Mouse (Mus musculus) adrenal gland (tissue): ENCODE measurements around the gene Rassf6.
"Not testable (repeated sequence)": the region's sequence is repeated elsewhere in the genome, so short reads cannot be mapped to it uniquely, and the experiment has no call there.

Source experiments
- intact Hi-C: fragments of 180-260 bp; cut with DNase I; formaldehyde crosslinking; loops from one replicate; pipeline ENCODE4 v1.15.1; 2025

Rassf6 gene

DNA sequence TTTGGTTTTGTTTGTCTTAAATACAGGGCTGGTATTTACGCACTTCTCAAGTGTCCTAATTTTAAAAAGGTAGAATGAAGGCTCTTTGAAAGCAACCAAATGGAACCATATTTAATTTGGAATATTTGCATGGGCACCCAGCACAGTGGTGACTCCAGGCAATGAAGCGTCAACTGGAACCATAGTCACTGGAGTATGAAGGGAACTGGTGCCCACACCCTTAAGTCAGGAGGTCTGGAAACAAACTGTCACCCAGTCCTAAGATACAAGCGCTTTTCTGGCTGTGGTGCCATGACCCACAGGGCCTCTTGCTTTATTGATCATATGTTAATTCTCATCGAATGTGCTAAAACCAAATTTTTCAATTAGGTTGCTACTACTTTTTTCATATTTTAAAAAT is 13.0 kb downstream of the Rassf6 start:
- intact Hi-C loops = no loop called here

DNA sequence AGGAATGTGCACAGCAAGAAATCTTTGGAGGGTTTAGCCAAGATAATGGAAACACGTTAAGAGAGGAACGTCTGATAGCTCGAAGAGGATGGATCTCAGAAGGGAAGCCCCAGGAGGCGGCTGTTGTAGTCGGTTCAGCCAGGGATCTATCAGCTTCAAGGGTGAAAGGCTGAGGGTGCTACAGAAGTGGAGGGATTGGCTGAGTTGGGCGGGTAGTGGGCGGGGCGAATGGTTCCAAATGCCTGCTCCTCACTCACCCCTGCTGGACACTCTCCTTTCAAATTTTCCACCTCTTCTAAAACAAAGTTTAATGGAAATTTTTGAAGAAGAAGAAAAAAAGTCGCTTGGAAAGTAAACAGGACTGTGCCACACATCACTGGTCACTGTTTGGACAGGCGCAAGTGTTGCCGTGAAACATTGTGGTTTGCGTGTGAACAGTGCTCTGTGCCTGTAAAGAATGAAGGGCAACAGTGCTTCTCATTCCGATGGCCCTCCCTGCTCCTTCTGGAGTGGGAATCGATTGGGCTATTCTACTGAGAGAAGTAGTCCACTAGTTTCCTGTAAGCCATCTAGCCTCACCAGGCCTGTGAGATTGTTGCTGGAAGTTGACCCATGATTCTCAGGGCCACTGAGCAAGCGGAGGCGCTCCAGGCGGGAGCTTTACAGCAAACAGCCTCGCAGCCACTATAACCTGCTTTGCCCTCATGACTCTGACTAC is 15.6 kb downstream of the Rassf6 start:
- intact Hi-C loops = no loop called here

DNA sequence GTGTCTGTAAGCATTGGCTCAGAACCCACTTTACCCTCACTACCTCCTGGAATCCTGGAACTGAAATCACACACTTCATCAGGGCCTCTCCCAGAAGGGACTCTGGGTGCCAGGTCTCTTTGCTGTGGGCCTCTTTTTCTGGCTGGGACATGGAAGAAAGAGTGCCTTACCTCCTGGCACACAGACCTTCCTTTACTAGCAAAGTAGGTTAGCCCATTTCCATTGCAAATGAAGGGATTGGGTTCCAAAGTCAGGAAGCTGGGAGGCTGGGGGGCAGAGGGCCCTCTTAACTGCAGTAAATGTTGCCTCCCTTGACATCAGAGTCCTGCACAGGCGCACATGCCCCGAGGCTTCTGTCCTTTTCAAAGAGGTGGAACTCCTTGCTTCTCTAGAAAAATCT is 17.2 kb downstream of the Rassf6 start:
- intact Hi-C loops = no loop called here

DNA sequence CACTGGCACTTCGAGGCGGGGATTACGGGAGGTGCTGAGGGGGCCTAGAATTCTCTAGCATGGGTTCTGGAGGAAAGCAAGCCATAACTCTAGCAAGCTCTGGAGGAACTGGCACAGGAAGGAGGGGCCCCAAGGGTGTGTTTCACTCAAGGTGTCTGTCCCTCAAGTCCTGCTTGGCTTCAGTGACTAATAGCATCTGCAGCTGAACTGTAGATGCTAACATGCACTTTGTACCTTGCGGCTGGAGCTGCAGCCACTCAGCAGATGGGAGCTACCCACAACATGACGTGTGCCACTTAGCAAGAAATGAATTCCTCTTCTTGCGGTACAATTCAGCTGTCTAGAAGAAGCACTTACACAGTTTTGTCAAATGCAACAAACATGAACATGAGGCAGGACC is 18.7 kb downstream of the Rassf6 start:
- intact Hi-C loops = no loop called here

DNA sequence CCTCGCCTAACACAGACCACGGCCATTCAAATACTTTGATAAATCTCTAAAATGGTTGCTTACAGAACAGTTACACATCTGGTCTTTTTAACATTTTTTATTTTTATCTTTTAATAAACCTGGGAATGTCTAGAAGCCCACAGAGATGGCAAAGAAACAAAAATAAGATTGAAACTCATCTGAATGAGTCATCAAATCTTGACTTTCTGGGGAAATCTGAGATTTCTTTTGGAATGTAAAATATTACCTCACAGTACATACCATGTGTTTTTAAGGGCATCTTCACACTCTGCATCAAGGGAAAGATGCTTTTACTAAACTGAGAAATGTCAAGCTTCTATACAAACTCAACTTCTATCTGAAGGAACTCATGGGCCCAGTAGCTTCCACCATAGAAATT is 19.1 kb downstream of the Rassf6 start:
- intact Hi-C loops = no loop called here

DNA sequence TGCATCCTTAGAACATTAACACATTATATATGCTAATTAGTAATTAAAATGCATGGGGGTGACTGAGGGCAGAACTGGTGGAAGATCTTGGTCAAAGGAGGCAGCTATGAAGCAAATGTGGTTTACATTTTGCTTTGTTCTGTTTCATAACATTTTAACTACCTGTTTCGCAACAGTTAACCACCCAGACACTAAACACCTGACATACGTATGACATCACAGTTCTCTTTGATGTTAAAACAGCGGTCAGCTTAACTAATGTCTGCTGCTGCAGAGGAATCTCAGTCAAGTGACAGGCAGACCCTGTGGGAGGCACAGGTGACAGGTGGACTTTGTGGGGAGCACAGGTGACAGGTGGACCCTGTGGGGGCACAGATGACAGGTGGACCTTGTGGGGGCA is 22.6 kb downstream of the Rassf6 start:
- intact Hi-C loops = no loop called here

DNA sequence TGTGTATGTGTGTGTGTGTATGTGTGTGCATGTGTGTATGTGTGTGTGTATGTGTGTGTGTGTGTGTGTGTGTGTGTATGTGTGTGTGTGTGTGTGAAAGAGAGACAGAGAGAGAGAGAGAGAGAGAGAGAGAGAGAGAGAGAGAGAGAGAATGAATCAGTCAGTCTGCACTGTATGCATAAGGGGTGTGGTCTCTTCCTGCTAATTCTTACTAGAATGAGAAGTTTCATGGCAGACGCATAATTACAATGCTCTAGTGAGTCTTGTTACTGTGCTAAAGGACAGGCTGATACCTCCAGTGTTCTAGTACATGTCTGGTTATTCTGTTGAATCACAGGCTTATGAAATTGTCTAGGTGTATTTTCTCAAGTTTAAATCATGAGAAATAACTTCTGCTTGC is 27.7 kb downstream of the Rassf6 start:
- intact Hi-C loops = not testable (repeated sequence)

DNA sequence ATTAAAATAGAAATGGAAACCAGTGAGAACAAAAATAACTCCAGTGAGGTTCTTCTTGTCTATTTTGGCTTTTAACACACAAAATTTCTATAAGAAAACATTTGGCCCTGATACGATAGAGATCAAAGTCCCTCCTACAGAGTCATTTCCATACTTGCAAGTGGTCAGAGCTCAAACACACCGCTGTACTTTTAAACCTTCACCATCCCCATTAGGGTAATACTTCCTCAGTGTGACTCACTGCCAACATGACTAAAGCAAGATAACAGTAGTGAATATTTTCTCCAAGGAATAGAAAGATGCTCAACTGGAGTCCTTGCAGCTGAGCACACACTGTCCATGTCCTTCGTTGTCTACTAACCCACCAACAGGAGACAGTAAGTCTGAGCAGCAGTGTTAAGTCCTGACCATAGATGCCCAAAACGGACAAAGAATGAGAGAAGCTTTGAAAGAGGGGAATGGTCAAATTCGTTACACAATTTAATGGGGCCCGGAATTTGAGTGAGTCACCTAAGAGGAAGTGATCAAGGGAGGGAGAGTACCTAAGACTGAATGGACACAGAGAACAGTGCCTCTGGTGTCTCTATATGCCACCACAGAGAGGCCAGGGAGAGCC is 28.4 kb downstream of the Rassf6 start:
- intact Hi-C loops = no loop called here

DNA sequence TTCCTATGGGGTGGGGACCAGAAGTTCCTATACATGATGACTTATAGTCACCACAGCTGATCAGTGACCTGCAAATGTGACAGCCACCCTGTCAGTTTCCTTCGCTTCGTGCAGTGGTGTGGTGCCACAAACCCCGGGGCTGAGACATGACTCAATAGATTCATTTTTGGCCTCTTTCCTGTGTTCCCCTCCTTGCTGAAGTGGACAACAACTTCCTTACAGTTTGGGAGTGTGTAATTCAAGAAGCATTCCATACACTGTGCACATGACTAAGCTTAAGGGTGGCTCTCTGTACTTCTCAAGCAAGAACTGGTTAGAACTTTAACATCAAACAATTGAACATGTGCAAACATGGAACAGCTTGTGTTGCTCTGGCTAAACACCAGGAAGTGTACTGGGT is 29.1 kb downstream of the Rassf6 start:
- intact Hi-C loops = no loop called here

DNA sequence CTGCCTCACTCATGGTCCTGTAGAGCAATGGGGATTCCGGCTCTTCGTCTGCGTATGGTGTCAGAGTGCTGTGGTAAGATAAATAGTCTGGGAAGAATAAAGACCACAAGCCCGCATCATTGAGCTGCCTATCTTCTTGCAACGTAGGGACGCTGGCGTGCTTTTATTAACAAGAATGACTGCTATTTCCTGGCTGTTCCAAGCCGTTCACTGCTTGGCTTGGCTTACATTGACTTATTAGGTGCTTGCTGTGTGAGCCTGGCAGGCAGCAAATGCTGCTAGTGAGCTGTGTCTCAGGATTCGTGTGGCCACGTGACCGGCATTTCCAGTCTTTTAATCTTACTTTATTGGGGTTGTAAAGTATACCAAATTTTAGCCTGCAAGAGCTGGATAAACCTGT is 31.6 kb downstream of the Rassf6 start:
- intact Hi-C loops = no loop called here

DNA sequence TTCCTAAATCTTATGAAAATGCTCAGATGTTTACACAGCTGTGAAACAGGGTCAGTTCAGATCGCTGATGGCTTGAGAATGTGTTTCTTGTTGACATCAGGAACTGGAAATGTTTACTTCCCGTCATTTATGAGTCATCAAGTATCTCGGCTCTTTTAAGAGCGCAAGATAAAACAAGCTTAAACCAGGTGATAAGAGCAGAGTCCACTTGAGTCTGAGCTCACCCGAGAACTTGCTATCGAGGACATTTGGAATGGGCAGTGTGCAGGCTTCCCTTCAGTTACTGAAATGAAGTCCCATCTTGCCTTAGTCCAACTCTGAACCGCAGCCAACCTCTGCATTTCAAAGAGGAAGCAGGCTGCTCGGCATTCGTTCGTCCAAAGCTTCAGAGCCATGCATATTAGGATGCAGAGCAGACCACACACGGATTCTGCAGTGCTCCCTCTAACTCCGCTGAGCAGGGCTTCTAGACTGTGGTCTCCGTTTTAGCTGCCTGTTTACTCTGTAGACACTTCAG is 37.0 kb downstream of the Rassf6 start:
- intact Hi-C loops = no loop called here

DNA sequence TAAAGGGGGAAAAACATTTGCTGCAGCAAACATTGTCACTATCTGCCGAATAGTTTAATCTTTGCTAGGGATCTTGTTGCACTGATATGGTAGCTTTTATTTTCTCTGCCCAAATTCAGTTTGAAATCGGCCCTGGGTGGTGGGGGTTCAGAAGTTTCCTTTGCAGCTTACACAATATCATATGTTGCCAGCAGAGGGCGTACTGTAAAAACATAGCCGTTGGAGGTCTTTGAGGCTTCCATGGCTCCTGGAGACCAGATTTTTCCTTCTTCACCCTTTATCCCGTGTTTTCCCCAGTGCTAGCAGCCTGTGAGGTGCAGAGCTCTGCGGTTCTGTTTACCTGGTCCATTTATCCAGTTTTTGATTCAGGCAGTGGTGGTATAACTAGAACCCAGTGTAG is 39.0 kb downstream of the Rassf6 start:
- intact Hi-C loops = loop anchor here (2.0 kb wide), 1 partner anchor 51 kb away; no protein-coding TSS in a partner anchor

DNA sequence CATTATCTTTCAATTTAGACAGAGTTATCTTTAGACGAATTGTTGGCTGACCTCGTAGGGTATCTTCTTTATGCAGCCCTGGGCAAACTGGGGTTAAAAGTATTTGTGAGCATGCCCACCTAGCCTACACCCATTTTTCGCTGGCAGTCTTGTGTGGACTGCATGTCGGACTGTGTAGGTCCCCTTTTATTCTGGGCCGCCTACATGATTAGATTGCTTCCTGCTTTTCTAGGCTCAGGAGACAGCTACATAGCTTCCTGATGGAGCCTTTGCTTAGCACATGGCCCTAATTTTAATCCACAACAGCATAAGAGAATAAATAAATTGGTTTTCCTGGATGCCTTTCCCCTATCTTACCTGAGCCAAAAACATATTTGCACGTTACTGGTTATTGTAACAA is 44.3 kb downstream of the Rassf6 start:
- intact Hi-C loops = no loop called here

DNA sequence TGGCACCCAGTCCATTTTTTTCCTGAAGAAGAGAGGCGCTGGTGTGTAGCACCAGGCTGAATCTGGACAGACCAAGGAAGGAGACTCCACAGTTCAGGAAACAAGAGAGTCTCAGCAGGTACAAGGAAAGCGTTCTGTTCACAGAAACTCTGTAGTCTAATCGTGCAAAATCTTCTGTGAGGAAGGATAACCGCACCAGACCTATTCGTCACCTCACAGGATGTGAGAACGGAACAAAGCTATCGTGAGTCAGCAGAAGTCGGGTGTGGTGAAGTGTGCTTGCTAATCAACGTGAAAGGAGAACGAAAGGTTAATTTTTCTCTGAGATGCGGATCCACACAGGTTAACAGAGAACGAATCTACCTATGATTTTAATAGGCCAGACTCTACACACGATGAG is 45.5 kb downstream of the Rassf6 start:
- intact Hi-C loops = no loop called here

DNA sequence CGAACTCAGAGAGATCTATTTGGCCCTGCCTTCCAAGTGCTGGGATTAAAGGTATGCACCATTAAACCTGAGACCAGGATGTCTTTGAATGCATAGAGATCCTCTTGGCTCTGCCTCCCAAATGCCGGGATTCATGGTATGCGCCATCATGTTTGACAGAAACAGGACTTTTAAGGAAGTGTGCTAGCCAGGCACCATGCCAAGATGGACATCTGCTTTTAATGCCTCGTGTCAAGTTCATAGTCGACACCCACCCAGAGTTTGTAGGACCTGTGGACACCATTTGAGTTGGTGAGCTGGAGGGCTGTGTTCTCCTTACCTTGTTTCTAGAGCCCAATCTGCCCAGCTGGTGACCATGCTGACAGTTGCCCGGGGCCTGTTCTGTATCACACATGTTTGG is 48.5 kb downstream of the Rassf6 start:
- intact Hi-C loops = no loop called here

DNA sequence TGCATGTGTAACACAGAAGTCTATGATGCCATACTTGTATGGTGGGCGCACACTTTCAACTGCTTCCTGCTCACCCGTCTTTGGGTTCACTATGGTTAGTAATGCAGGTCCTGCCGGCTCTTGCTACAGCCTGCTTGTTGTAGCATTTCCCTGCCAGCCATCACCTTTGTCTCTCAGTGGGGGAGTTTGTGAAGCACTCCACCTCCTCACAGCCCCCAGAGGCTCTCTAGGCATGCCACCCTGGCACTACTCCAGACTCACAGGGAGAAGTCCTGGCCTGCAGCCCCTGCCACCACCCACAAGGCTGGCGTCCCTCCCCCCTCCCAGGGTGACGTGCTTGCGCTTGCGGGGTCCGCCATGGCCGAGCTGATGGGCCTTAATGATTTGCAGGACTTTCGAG is 49.8 kb downstream of the Rassf6 start:
- intact Hi-C loops = no loop called here

DNA sequence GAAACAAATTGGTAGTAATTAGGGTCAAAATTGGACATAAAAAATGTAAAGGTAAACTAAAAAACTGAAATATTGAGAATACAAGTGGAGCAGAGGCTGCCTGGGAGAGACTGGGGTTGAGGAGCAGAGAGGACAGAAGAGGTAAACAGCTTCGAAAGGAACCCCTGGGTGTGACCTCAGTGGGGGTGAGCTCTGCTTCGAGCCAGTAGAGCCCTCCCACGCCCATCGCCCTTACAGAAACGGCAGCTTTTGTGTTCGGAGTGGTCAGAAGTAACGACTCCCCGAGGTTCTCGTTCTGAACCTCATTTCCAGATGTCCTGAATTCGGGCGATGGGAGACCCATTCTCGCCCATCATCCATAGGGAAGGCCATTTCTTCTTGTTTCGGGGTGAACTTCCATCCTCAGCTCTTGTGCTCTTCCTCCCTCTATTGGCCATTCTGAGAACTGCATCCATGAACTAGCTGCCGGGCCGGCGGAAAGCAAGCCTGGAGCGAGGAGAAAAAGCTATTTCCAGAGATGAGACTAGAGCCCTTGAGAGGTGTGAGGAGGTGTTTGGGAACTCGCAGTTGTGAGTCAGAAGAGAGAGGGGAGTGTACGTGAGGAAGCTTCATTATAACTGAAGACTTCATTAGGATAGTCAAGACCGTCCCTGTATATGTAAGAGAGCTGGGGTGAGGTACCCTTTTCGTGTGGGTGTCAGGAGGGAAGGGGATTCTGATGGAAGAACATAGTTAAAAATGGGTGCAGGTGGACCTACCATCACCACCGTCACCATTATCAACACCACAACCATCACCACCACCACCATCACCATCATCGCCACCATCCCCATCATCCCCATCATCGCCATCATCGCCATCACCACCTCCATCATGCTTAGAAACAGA is 51.5 kb downstream of the Rassf6 start:
- intact Hi-C loops = loop anchor here (10.0 kb wide), 1 partner anchor 194 kb away; no protein-coding TSS in a partner anchor

DNA sequence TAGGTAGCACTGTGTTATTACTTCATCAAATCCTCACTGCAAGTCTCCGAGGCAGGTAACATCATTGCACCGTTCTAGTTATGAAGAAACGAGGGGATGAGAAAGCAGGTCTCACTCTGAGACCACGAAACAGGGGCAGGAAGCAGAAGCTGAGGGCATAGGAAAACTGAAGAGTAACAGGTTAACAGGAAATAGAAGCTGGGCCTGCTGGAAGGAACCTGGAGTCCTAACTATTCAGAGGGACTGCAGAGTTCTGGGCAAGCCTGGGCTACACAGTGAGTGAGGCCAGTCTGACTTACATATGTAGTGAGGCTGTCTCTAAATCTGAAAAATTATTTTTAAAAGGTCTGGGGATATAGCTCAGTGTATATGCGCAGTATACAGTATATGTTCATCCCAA is 52.4 kb downstream of the Rassf6 start:
- intact Hi-C loops = loop anchor here (10.0 kb wide), 1 partner anchor 193 kb away; no protein-coding TSS in a partner anchor

DNA sequence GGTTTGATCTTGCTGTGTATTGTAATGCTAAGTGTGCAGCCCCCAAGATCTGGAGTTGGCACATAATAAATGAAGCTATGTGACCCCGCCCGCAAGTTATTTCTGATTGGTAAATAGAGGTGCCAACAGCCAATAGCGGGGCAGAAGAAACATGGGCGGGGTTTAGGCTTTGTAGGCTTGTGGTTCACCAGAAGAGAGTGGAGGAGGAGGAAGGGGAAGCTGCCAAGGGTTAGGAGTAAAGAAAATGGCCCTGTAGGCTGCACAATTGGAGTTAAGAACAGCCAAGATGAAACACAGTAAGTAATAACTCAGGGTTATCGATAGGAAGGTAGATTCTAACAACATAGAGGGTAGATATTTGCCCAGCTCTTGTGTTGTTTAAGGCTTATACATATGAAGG is 53.9 kb downstream of the Rassf6 start:
- intact Hi-C loops = loop anchor here (10.0 kb wide), 1 partner anchor 192 kb away; no protein-coding TSS in a partner anchor

DNA sequence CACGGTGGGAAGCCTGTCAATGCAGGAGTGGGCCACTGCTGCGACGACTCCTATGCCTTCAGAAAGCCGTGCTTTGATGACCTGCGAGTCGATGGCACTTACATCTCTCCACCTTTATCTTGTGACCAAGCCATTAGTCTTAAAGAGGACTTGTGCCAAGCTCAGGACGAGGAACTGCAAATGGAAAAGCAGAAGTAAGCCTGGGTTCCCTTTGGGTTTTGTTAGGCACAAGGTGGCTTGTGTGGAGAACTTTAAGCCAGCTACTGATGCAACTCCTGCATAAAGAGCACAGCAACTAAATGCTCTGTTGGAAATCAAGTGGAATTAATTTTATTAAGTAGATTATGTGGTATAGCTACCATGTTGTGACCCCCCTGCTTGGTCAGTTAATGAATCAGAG is 55.7 kb downstream of the Rassf6 start:
- intact Hi-C loops = loop anchor here (10.0 kb wide), 1 partner anchor 190 kb away; no protein-coding TSS in a partner anchor

DNA sequence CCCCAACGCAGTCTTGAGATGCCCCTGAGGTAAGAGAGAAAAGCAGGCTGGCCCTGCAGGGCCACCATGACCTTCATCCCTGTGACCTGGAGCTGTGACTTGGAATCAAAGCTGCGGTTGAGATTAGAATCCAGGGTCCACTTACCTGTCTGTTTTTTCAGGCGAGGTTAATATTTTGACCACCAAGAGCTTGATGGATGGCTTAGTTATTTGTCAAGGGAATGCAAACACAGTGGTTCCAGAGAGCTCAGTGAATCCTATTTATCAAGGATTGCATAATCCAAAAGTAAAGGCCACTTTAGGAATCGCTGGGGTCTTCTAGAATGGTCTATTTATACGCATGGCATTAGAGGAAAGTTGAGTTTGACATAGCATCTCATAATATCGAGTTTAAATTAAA is 58.3 kb downstream of the Rassf6 start:
- intact Hi-C loops = loop anchor here (10.0 kb wide), 1 partner anchor 187 kb away; no protein-coding TSS in a partner anchor

DNA sequence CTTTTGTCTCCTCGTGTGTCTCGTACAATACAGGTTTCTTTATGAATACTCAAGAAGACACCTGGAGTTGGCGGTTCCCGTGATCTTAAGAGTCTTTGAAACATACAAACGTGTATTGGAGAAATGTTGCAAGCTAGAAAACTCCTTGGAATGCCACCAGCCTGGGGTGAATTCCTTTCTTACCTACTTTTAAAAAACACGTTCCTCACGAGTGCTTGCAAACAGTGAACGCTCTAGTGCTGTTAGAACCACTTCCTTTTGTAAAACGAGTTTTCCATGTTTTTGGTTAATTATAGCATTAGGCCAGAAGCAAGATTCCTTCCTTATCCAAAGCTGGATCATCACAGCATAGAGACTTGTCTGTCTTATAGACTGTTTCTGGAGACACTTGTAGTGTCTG is 60.9 kb downstream of the Rassf6 start:
- intact Hi-C loops = no loop called here
